Mouse (Mus musculus) embryonic fibroblast, embryonic 13.5 days (primary cell): ENCODE measurements around the gene Higd1b. TPM values are rescaled to one million over a fixed set of nuclear protein-coding genes. Genes with fewer than 3 reads are reported as not detected.
A peak's percentile ranks its signal among the peaks of the same experiment; 100 is the strongest.

Experiments
- H3K27ac ChIP-seq: 2 replicates; pipeline ENCODE4 v1.5.1; 2012; ENCODE audit warnings: low read length, control low read depth, inconsistent platforms; ENCODE audit not compliant: insufficient read depth
- H3K4me1 ChIP-seq: 2 replicates; pipeline ENCODE4 v1.6.1; 2011; ENCODE audit warnings: low read length; ENCODE audit not compliant: control insufficient read depth, insufficient read depth
- H3K4me3 ChIP-seq: 2 replicates; pipeline ENCODE4 v1.5.1; 2011; ENCODE audit warnings: mild to moderate bottlenecking, control low read depth, low read length; ENCODE audit not compliant: insufficient read depth
- CTCF ChIP-seq: IDR thresholded peaks from 2 replicates; pipeline ENCODE4 v1.5.1; 2011; ENCODE audit warnings: mild to moderate bottlenecking, control low read depth, low read length, moderate library complexity, borderline replicate concordance; ENCODE audit not compliant: insufficient read depth
- POLR2A ChIP-seq: IDR thresholded peaks from 2 replicates; pipeline ENCODE4 v1.6.1; 2011; ENCODE audit warnings: low read depth, mild to moderate bottlenecking, control low read depth, low read length, moderate library complexity
- polyA plus RNA-seq: library from polyadenylated mRNA; stranded (reverse); fragments of >200 nt; gene quantifications from 2 replicates; pipeline ENCODE4 v1.2.4, GENCODE M21; 2011; ENCODE audit warnings: low read depth; ENCODE audit not compliant: missing spikeins, insufficient read length

Higd1b gene
- polyA plus RNA-seq, 1 experiment: not detected

- no peak overlapping the region for H3K4me3 ChIP-seq
- H3K27ac ChIP-seq: no peak overlapping the region
- H3K4me1 ChIP-seq: no peaks in the 10 kb centered on the region
- TF ChIP-seq POLR2A (no peak), CTCF (no peak)
Observed at GRCm38 (mm10) chr11:102838616-102839150, 3.0 kb downstream of the Higd1b start.

- H3K4me3 ChIP-seq: no peak overlapping the region
- TF ChIP-seq CTCF: no peak
- TF ChIP-seq POLR2A: no peak
- no peaks in the 10 kb centered on the region for H3K4me1 ChIP-seq
- no peak overlapping the region for H3K27ac ChIP-seq
Observed at GRCm38 (mm10) chr11:102845926-102846325, 10.3 kb downstream of the Higd1b start.

- Histone ChIP-seq H3K4me1 (no peaks in the 10 kb centered on the region), H3K27ac (no peak overlapping the region), H3K4me3 (no peak overlapping the region)
- TF ChIP-seq CTCF (peak; percentile 83), POLR2A (no peak)
Observed at GRCm38 (mm10) chr11:102851883-102852282, 16.2 kb downstream of the Higd1b start.

- H3K4me1 ChIP-seq: no peaks in the 10 kb centered on the region
- H3K27ac ChIP-seq: no peak overlapping the region
- H3K4me3 ChIP-seq: no peak overlapping the region
- TF ChIP-seq POLR2A (no peak), CTCF (no peak)
Observed at GRCm38 (mm10) chr11:102853760-102854159, 18.1 kb downstream of the Higd1b start.

- Histone ChIP-seq H3K4me3 (no peak overlapping the region), H3K4me1 (no peaks in the 10 kb centered on the region), H3K27ac (no peak overlapping the region)
- TF ChIP-seq POLR2A: no peak
- no peak for TF ChIP-seq CTCF
Observed at GRCm38 (mm10) chr11:102855941-102856340, 20.3 kb downstream of the Higd1b start.

- no peak overlapping the region for H3K4me3 ChIP-seq
- H3K4me1 ChIP-seq: no peaks in the 10 kb centered on the region
- TF ChIP-seq POLR2A (no peak), CTCF (no peak)
- no peak overlapping the region for H3K27ac ChIP-seq
Observed at GRCm38 (mm10) chr11:102858951-102859350, 23.3 kb downstream of the Higd1b start.

GRCm38 (mm10) chr11:102859933-102860332 is 24.3 kb downstream of the Higd1b start:
- no peak overlapping the region for H3K4me3 ChIP-seq
- no peak overlapping the region for H3K27ac ChIP-seq
- no peaks in the 10 kb centered on the region for H3K4me1 ChIP-seq
- TF ChIP-seq CTCF (no peak), POLR2A (no peak)

GRCm38 (mm10) chr11:102864272-102864671 is 28.6 kb downstream of the Higd1b start:
- Histone ChIP-seq H3K4me1 (no peaks in the 10 kb centered on the region), H3K27ac (no peak overlapping the region), H3K4me3 (no peak overlapping the region)
- TF ChIP-seq CTCF (no peak), POLR2A (no peak)

- TF ChIP-seq CTCF (no peak), POLR2A (no peak)
- Histone ChIP-seq H3K4me1 (peaks cover 5% of the 10 kb centered on the region), H3K27ac (no peak overlapping the region), H3K4me3 (no peak overlapping the region)
Observed at GRCm38 (mm10) chr11:102874801-102875334, 39.2 kb downstream of the Higd1b start.

- Histone ChIP-seq H3K27ac (no peak overlapping the region), H3K4me1 (peaks cover 5% of the 10 kb centered on the region), H3K4me3 (peak overlapping the region; percentile 6; the same call in 1 of the 2 replicates)
- TF ChIP-seq CTCF (no peak), POLR2A (no peak)
Observed at GRCm38 (mm10) chr11:102879558-102879957, 43.9 kb downstream of the Higd1b start.
